9 mouse cellular contexts compared by ENCODE assay signal in the genomic region with DNA sequence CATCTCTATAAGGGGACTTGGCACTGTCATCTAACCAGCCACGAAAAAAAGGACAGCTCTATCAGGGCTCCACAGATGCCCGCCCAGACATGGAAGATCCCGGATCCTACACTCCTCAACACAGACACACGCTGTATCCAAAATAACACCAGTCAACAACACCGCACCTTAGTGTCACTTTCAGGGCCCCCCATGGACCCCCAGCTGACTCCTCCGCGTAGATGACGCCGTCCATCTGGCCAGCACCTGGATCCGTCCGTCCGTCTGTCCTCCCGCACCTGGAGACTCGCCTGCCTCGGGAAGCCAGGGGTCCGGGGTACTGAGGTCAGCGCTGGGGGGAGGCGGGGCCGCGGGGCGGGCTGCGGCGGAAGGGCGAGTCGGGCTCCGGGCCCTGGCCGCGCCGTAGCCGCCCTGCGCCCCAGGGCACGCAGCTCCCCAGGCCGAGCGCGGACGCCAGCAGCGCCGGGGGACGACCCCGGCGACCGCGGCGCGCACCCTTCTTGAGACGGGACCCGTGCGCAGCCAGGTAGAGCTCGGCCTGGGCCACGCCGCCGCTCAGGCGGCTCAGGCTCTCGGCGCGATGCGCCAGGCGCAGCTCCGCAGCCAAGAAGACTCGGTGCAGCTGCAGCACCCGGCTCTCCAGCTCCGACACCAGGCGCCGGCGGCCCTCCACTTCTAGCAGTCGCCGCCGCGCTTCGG. TPM values are rescaled to one million over a fixed set of nuclear protein-coding genes. Genes with fewer than 3 reads are reported as not detected.
A peak's percentile ranks its signal among the peaks of the same experiment; 100 is the strongest.
DNase-seq lines count a peak whose midpoint lies in the region; ATAC-seq and TF ChIP-seq lines count a peak whose summit lies in the region.
"Had no signal": no experiment of that assay in that cellular context is flagged by ENCODE, and none has a peak within 500 bp of the region (broad histone marks: within the 10 kb centered on the region; RNA-seq: fewer than 3 reads in every experiment).

No protein-coding gene starts in this region.

- intact Hi-C loops in gastrocnemius, adult 2 months (cut with DNase I) = no loop called here

- no peaks in the 10 kb centered on the region for H3K9me3 ChIP-seq in heart, embryonic 12.5 days (replicated peaks)
- no peaks in the 10 kb centered on the region for H3K9me3 ChIP-seq in limb, embryonic 14.5 days (ENCODE audit: control insufficient read depth, low read length)
- H3K9me3 ChIP-seq in stomach, embryonic 14.5 days (ENCODE audit: control insufficient read depth, low read depth, low read length) = no peaks in the 10 kb centered on the region

- peak overlapping the region; percentile 70 for H3K9ac ChIP-seq in heart, embryonic 12.5 days
- peak overlapping the region; percentile 68 for H3K9ac ChIP-seq in limb, embryonic 14.5 days (ENCODE audit: low read depth, low read length, severe bottlenecking)
- H3K9ac ChIP-seq in stomach, embryonic 14.5 days (replicated peaks; ENCODE audit: low read depth, low read length) = peak overlapping the region; percentile 45

- H3K27ac ChIP-seq in gastrocnemius, adult 2 months = peak overlapping the region; percentile 67
- H3K27ac ChIP-seq in heart, embryonic 12.5 days (ENCODE audit: poor library complexity, severe bottlenecking) = no peak overlapping the region
- no peak overlapping the region for H3K27ac ChIP-seq in limb, embryonic 14.5 days (replicated peaks; ENCODE audit: low read depth, low read length)
- H3K27ac ChIP-seq in stomach, embryonic 14.5 days (ENCODE audit: low read length) = no peak overlapping the region

- under 1% methylated on average over 70 of the region's 70 CpGs for WGBS in heart, embryonic 12.5 days
- under 1% methylated on average over 44 of the region's 70 CpGs for WGBS in limb, embryonic 14.5 days
- under 1% methylated on average over 58 of the region's 70 CpGs for WGBS in stomach, embryonic 14.5 days

- peaks cover 83% of the 10 kb centered on the region for H3K27me3 ChIP-seq in heart, embryonic 12.5 days (replicated peaks)
- H3K27me3 ChIP-seq in limb, embryonic 14.5 days (ENCODE audit: control insufficient read depth, insufficient read depth, low read length) = peaks cover 54% of the 10 kb centered on the region
- H3K27me3 ChIP-seq in stomach, embryonic 14.5 days (ENCODE audit: control insufficient read depth, insufficient read depth, low read length) = peaks cover 36% of the 10 kb centered on the region

- TF ChIP-seq CTCF in gastrocnemius, adult 2 months (IDR thresholded peaks at IDR 0.05) = no peak

- peak overlapping the region; percentile 78 for H3K4me3 ChIP-seq in gastrocnemius, adult 2 months
- H3K4me3 ChIP-seq in heart, embryonic 12.5 days = peak overlapping the region; percentile 64
- peak overlapping the region; percentile 66 for H3K4me3 ChIP-seq in limb, embryonic 14.5 days (replicated peaks; ENCODE audit: low read length)
- H3K4me3 ChIP-seq in stomach, embryonic 14.5 days (ENCODE audit: low read depth, low read length) = peak overlapping the region; percentile 61

- peak; percentile 40 for ATAC-seq in heart, embryonic 12.5 days (ENCODE audit: insufficient number of reproducible peaks, low FRiP score)
- peak; percentile 6; the same call in 1 of the 2 replicates for ATAC-seq in limb, embryonic 14.5 days (ENCODE audit: low FRiP score, low read depth)
- ATAC-seq in stomach, embryonic 14.5 days (ENCODE audit: insufficient number of reproducible peaks, insufficient read depth, low FRiP score, low read depth) = no peak

- TF ChIP-seq POLR2A in limb, embryonic 14.5 days (IDR thresholded peaks at IDR 0.05; ENCODE audit: borderline replicate concordance, extremely low read depth, insufficient read depth, insufficient read length) = no peak

- DNase-seq in gastrocnemius, adult 2 months = peak; percentile 55
- no peak for DNase-seq in gastrocnemius, adult 18-20 months (ENCODE audit: low spot score)
- DNase-seq in thymus, postnatal 4 days = peak; percentile 67
- DNase-seq in thymus, postnatal 36 days = no peak
- no peak for DNase-seq in limb, embryonic 14.5 days (ENCODE audit: low spot score)
- no peak for DNase-seq in right cerebral cortex, postnatal 4 days

- H3K4me2 ChIP-seq in heart, embryonic 12.5 days = peak overlapping the region; percentile 99
- peak overlapping the region; percentile 99 for H3K4me2 ChIP-seq in limb, embryonic 14.5 days (replicated peaks; ENCODE audit: low read depth, low read length, severe bottlenecking)
- H3K4me2 ChIP-seq in stomach, embryonic 14.5 days (replicated peaks; ENCODE audit: low read depth, low read length) = peak overlapping the region; percentile 100

- peaks cover 23% of the 10 kb centered on the region for H3K4me1 ChIP-seq in heart, embryonic 12.5 days (replicated peaks)
- peaks cover 15% of the 10 kb centered on the region for H3K4me1 ChIP-seq in limb, embryonic 14.5 days (ENCODE audit: control insufficient read depth, insufficient read depth, low read length)
- peaks cover 3% of the 10 kb centered on the region; the same call in 1 of the 2 replicates for H3K4me1 ChIP-seq in stomach, embryonic 14.5 days (ENCODE audit: control insufficient read depth, insufficient read depth, low read length)

- H3K36me3 ChIP-seq in heart, embryonic 12.5 days = no peaks in the 10 kb centered on the region
- H3K36me3 ChIP-seq in limb, embryonic 14.5 days (ENCODE audit: control insufficient read depth, insufficient read depth, low read length) = no peaks in the 10 kb centered on the region
- H3K36me3 ChIP-seq in stomach, embryonic 14.5 days (ENCODE audit: control insufficient read depth, insufficient read depth, low read length) = no peaks in the 10 kb centered on the region
- H3K36me3 ChIP-seq: G1E had no signal

RNA-seq across cellular contexts. Expression of a gene that starts 0.7 kb away (rescaled TPM):
- under 1 TPM; 0.36 to 0.61 TPM for total RNA-seq in gastrocnemius, adult 2 months (2021)
- total RNA-seq in gastrocnemius, adult 18-20 months (2021) = 1 to 10 TPM; 1.1 to 1.3 TPM
- polyA plus RNA-seq in heart, embryonic 12.5 days (2016; fragmentation: Nextera tagmentation; extraction: Ambion mirVana) = 1.2 TPM in 2 replicates
- 5.4 and 7.1 TPM in 2 replicates for polyA plus RNA-seq in limb, embryonic 14.5 days (2012; rRNA removed)
- polyA plus RNA-seq in limb, embryonic 14.5 days (2014; fragmentation: Nextera tagmentation; extraction: Ambion mirVana) = 5.0 and 6.1 TPM in 2 replicates
- polyA plus RNA-seq in stomach, embryonic 14.5 days (2014; fragmentation: Nextera tagmentation; extraction: Ambion mirVana) = 2.5 and 3.6 TPM in 2 replicates
- polyA plus RNA-seq: G1E had no signal

RNA-seq across cellular contexts. Expression of a gene that starts 17.7 kb away (rescaled TPM):
- 1 to 10 TPM; 1.1 TPM for total RNA-seq in gastrocnemius, adult 2 months (2021)
- 1 to 10 TPM; 1.1 to 2.2 TPM for total RNA-seq in gastrocnemius, adult 18-20 months (2021)
- polyA plus RNA-seq in heart, embryonic 12.5 days (2016; fragmentation: Nextera tagmentation; extraction: Ambion mirVana) = 0.88 and 1.3 TPM in 2 replicates
- polyA plus RNA-seq in limb, embryonic 14.5 days (2012; rRNA removed) = 0.80 and 1.0 TPM in 2 replicates
- 1.4 and 1.7 TPM in 2 replicates for polyA plus RNA-seq in limb, embryonic 14.5 days (2014; fragmentation: Nextera tagmentation; extraction: Ambion mirVana)
- 0.39 and 0.45 TPM in 2 replicates for polyA plus RNA-seq in stomach, embryonic 14.5 days (2014; fragmentation: Nextera tagmentation; extraction: Ambion mirVana)
- total RNA-seq: G1E had no signal
- polyA plus RNA-seq: G1E had no signal

RNA-seq across cellular contexts. Expression of a gene that starts 21.2 kb away (rescaled TPM):
- total RNA-seq in gastrocnemius, adult 2 months (2021) = not detected
- total RNA-seq in gastrocnemius, adult 18-20 months (2021) = not detected
- 0.42 and 0.78 TPM in 2 replicates for polyA plus RNA-seq in heart, embryonic 12.5 days (2016; fragmentation: Nextera tagmentation; extraction: Ambion mirVana)
- polyA plus RNA-seq in limb, embryonic 14.5 days (2012; rRNA removed) = 7.1 and 9.0 TPM in 2 replicates
- 13.5 and 18.8 TPM in 2 replicates for polyA plus RNA-seq in limb, embryonic 14.5 days (2014; fragmentation: Nextera tagmentation; extraction: Ambion mirVana)
- 30.1 and 31.6 TPM in 2 replicates for polyA plus RNA-seq in stomach, embryonic 14.5 days (2014; fragmentation: Nextera tagmentation; extraction: Ambion mirVana)
- total RNA-seq: G1E had no signal
- polyA plus RNA-seq: G1E had no signal

RNA-seq across cellular contexts. Expression of a gene that starts 48.2 kb away (rescaled TPM):
- total RNA-seq in gastrocnemius, adult 2 months (2021) = 10 to 100 TPM; 45.6 to 53.5 TPM
- 10 to 100 TPM; 54.7 to 54.8 TPM for total RNA-seq in gastrocnemius, adult 18-20 months (2021)
- polyA plus RNA-seq in heart, embryonic 12.5 days (2016; fragmentation: Nextera tagmentation; extraction: Ambion mirVana) = 261 and 273 TPM in 2 replicates
- polyA plus RNA-seq in limb, embryonic 14.5 days (2012; rRNA removed) = 141 and 184 TPM in 2 replicates
- polyA plus RNA-seq in limb, embryonic 14.5 days (2014; fragmentation: Nextera tagmentation; extraction: Ambion mirVana) = 180 and 197 TPM in 2 replicates
- polyA plus RNA-seq in stomach, embryonic 14.5 days (2014; fragmentation: Nextera tagmentation; extraction: Ambion mirVana) = 192 and 206 TPM in 2 replicates

RNA-seq across cellular contexts. Expression of a gene that starts 55.6 kb away (rescaled TPM):
- not detected for total RNA-seq in gastrocnemius, adult 2 months (2021)
- not detected for total RNA-seq in gastrocnemius, adult 18-20 months (2021)
- polyA plus RNA-seq in heart, embryonic 12.5 days (2016; fragmentation: Nextera tagmentation; extraction: Ambion mirVana) = 9.9 and 10.5 TPM in 2 replicates
- polyA plus RNA-seq in limb, embryonic 14.5 days (2012; rRNA removed) = 0.05 TPM in 1 of 2 replicates, not detected in the other
- polyA plus RNA-seq in limb, embryonic 14.5 days (2014; fragmentation: Nextera tagmentation; extraction: Ambion mirVana) = 0.17 TPM in 1 of 2 replicates, not detected in the other
- 3.3 and 4.1 TPM in 2 replicates for polyA plus RNA-seq in stomach, embryonic 14.5 days (2014; fragmentation: Nextera tagmentation; extraction: Ambion mirVana)
- total RNA-seq: G1E had no signal

Comparison
In these comparisons a context has a peak if more than half of its experiments do, and no peak if none do; other contexts are left out.
1. DNase-seq: peak in gastrocnemius, adult 2 months (single experiment) and thymus, postnatal 4 days (single experiment); none in gastrocnemius, adult 18-20 months (single experiment), thymus, postnatal 36 days (0 of 2), limb, embryonic 14.5 days (single experiment) and right cerebral cortex, postnatal 4 days (single experiment).
2. Peak in every context shown above with its lines, with median percentiles within 50 percentile points of each other: H3K4me3 ChIP-seq, H3K4me2 ChIP-seq and H3K9ac ChIP-seq.